Mouse (Mus musculus): ENCODE measurements around the gene Kdm5b.

DNA sequence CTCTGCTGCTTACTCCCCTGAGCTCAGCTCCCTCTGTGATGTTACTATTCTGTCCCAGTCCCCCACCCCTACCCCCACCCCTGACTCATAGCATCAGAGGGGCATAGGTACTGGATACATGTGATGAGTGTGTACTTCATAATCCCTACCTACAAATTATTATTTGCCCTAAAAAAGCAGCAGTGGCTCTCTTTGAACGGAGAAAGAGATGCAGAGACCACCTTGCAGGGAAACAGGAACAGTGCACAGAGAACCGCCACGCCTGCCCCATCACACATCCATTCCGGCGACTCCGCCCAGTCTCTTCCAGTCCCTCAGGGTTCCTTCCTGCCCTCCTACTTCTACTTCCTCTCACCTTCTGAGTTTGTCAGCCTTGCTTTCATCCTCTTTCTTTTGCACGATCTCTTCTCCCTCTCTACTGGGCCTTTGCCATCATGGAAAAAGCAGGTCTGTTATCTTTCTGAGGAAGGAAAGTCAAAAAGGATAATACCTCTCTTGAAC lies 10.3 kb upstream of the Kdm5b start, which contains the start of gene Mgat4e:
- TF ChIP-seq CTCF (IDR thresholded peaks at IDR 0.05; ENCODE audit: low read depth), result no peak
- TF ChIP-seq EP300 (optimal IDR thresholded peaks at IDR 0.05), result no peak
